Mouse (Mus musculus) thymus, adult 2 months (tissue): ENCODE measurements around the gene Hoxb9.

Experiments used
- CTCF ChIP-seq: fragments of 200-500 bp; IDR thresholded peaks from 2 replicates; pipeline ENCODE4 v1.5.1; 2012; ENCODE audit warnings: mild to moderate bottlenecking, control low read depth, low read length, moderate library complexity, borderline replicate concordance; ENCODE audit not compliant: control insufficient read depth, poor library complexity, insufficient read depth; ENCODE audit errors: extremely low read depth
- POLR2A ChIP-seq: fragments of 200-500 bp; IDR thresholded peaks from 2 replicates; pipeline ENCODE4 v1.6.1; 2012; ENCODE audit warnings: mild to moderate bottlenecking, low read length, control low read depth, moderate library complexity; ENCODE audit not compliant: control insufficient read depth, poor library complexity, insufficient read depth; ENCODE audit errors: extremely low read depth

GRCm38 (mm10) chr11:96278773-96279172 lies 7.5 kb downstream of the Hoxb9 start:
- TF ChIP-seq POLR2A (no peak), CTCF (peak; percentile 72; the same call in 1 of the 2 replicates)
